Comparison of ENCODE assay signal across 8 mouse cellular contexts in genomic region chr4:135205711-135206600, GRCm38 (mm10).
DNase-seq lines count a peak whose midpoint lies in the region; ATAC-seq and TF ChIP-seq lines count a peak whose summit lies in the region.

No protein-coding gene starts in this region.

- H3K4me3 ChIP-seq in bone marrow macrophage, adult 2 months (ENCODE audit: insufficient read depth, low read length), result peak overlapping the region; percentile 45
- peak overlapping the region; percentile 49 for H3K4me3 ChIP-seq in heart, embryonic 13.5 days
- H3K4me3 ChIP-seq in kidney, postnatal 0 days (replicated peaks; ENCODE audit: low read depth, low read length), result peak overlapping the region; percentile 29
- H3K4me3 ChIP-seq in liver, embryonic 11.5 days (ENCODE audit: low read depth, low read length), result peak overlapping the region; percentile 46

- H3K36me3 ChIP-seq in heart, embryonic 13.5 days, result peaks cover 11% of the 10 kb centered on the region
- H3K36me3 ChIP-seq in kidney, postnatal 0 days (ENCODE audit: insufficient read depth, low read length), result no peaks in the 10 kb centered on the region
- no peaks in the 10 kb centered on the region for H3K36me3 ChIP-seq in liver, embryonic 11.5 days (ENCODE audit: control insufficient read depth, insufficient read depth, low read length)
- H3K36me3 ChIP-seq in splenic B cell, adult 2 months (ENCODE audit: control insufficient read depth, insufficient read depth, low read length, poor library complexity, severe bottlenecking), result no peaks in the 10 kb centered on the region

- H3K4me1 ChIP-seq in bone marrow macrophage, adult 2 months (ENCODE audit: control insufficient read depth, insufficient read depth, low read length), result peaks cover 9% of the 10 kb centered on the region
- H3K4me1 ChIP-seq in heart, embryonic 13.5 days, result peaks cover 17% of the 10 kb centered on the region
- H3K4me1 ChIP-seq in kidney, postnatal 0 days (replicated peaks; ENCODE audit: insufficient read depth, low read length), result no peaks in the 10 kb centered on the region; the same call in 1 of the 2 replicates
- peaks cover 11% of the 10 kb centered on the region for H3K4me1 ChIP-seq in liver, embryonic 11.5 days (replicated peaks; ENCODE audit: control insufficient read depth, insufficient read depth, low read length)

- peaks cover 11% of the 10 kb centered on the region; the same call in 1 of the 2 replicates for H3K9me3 ChIP-seq in heart, embryonic 13.5 days
- no peaks in the 10 kb centered on the region for H3K9me3 ChIP-seq in kidney, postnatal 0 days (replicated peaks; ENCODE audit: low read length)
- no peaks in the 10 kb centered on the region for H3K9me3 ChIP-seq in liver, embryonic 11.5 days (ENCODE audit: control insufficient read depth, low read length)

- peak; percentile 81 for ATAC-seq in erythroblast, adult 5-6 weeks (replicated peaks; ENCODE audit: low FRiP score, poor library complexity, severe bottlenecking)
- ATAC-seq in heart, embryonic 13.5 days (ENCODE audit: extremely low read depth, insufficient number of reproducible peaks, low FRiP score, low TSS enrichment), result 0 out of 2 replicates have a peak, but pooled peaks have one; percentile 37
- ATAC-seq in kidney, postnatal 0 days (replicated peaks; ENCODE audit: low FRiP score, low read depth), result peak; percentile 57
- ATAC-seq in liver, embryonic 11.5 days (replicated peaks; ENCODE audit: low FRiP score), result peak; percentile 77

- TF ChIP-seq CTCF in bone marrow macrophage, adult 2 months (IDR thresholded peaks at IDR 0.05; ENCODE audit: low read depth, low read length), result peak; percentile 94
- TF ChIP-seq CTCF in kidney, postnatal 0 days (IDR thresholded peaks at IDR 0.05; ENCODE audit: low read depth), result peak; percentile 90

- no peak overlapping the region for H3K27ac ChIP-seq in bone marrow macrophage, adult 2 months (ENCODE audit: insufficient read depth, low read depth, low read length)
- H3K27ac ChIP-seq in heart, embryonic 13.5 days (replicated peaks), result no peak overlapping the region
- H3K27ac ChIP-seq in kidney, postnatal 0 days, result no peak overlapping the region
- no peak overlapping the region for H3K27ac ChIP-seq in liver, embryonic 11.5 days (ENCODE audit: low read depth, low read length)

- peaks cover 48% of the 10 kb centered on the region for H3K27me3 ChIP-seq in heart, embryonic 13.5 days (replicated peaks)
- H3K27me3 ChIP-seq in kidney, postnatal 0 days (ENCODE audit: insufficient read depth, low read length), result peaks cover 8% of the 10 kb centered on the region; the same call in 1 of the 2 replicates
- peaks cover 14% of the 10 kb centered on the region for H3K27me3 ChIP-seq in liver, embryonic 11.5 days (replicated peaks; ENCODE audit: control insufficient read depth, insufficient read depth, low read length)
- H3K27me3 ChIP-seq in splenic B cell, adult 2 months (ENCODE audit: control insufficient read depth, insufficient read depth, low read length, poor library complexity, severe bottlenecking), result no peaks in the 10 kb centered on the region

- peak; percentile 96 for DNase-seq in B cell, adult 2 months
- peak; percentile 95 for DNase-seq in kidney, postnatal 0 days (ENCODE audit: low spot score)
- DNase-seq in liver, embryonic 11.5 days (ENCODE audit: low spot score), result peak; percentile 87
- peak; percentile 95 for DNase-seq in naive thymus-derived CD4-positive, alpha-beta T cell, adult 2 months (ENCODE audit: low read depth)
- peak; percentile 98 for DNase-seq in splenic B cell, adult 2 months (ENCODE audit: low read depth, low spot score)

- TF ChIP-seq POLR2A in bone marrow macrophage, adult 2 months (IDR thresholded peaks at IDR 0.05; ENCODE audit: borderline replicate concordance, low read depth, low read length), result no peak

- WGBS in heart, embryonic 13.5 days, result 2% methylated on average over 45 of the region's 47 CpGs
- 3% methylated on average over 47 of the region's 47 CpGs for WGBS in kidney, postnatal 0 days
- 1% methylated on average over 47 of the region's 47 CpGs for WGBS in liver, embryonic 11.5 days

- peak overlapping the region; percentile 71 for H3K9ac ChIP-seq in heart, embryonic 13.5 days
- no peak overlapping the region for H3K9ac ChIP-seq in kidney, postnatal 0 days (ENCODE audit: low read depth, low read length)
- H3K9ac ChIP-seq in liver, embryonic 11.5 days (ENCODE audit: low read depth, low read length), result peak overlapping the region; percentile 40

- H3K4me2 ChIP-seq in heart, embryonic 13.5 days, result peak overlapping the region; percentile 75
- H3K4me2 ChIP-seq in kidney, postnatal 0 days (ENCODE audit: low read length), result peak overlapping the region; percentile 63
- peak overlapping the region; percentile 90 for H3K4me2 ChIP-seq in liver, embryonic 11.5 days
